Mouse (Mus musculus) brain, embryonic 18.5 days (tissue): ENCODE data around the gene 4931406P16Rik.
A peak's percentile ranks its signal among the peaks of the same experiment; 100 is the strongest.

Experiments used
- DNase-seq: peaks from one replicate; pipeline ENCODE4 v3.0.0-alpha.2; 2012; ENCODE audit warnings: low read depth, low spot score

4931406P16Rik gene

DNA sequence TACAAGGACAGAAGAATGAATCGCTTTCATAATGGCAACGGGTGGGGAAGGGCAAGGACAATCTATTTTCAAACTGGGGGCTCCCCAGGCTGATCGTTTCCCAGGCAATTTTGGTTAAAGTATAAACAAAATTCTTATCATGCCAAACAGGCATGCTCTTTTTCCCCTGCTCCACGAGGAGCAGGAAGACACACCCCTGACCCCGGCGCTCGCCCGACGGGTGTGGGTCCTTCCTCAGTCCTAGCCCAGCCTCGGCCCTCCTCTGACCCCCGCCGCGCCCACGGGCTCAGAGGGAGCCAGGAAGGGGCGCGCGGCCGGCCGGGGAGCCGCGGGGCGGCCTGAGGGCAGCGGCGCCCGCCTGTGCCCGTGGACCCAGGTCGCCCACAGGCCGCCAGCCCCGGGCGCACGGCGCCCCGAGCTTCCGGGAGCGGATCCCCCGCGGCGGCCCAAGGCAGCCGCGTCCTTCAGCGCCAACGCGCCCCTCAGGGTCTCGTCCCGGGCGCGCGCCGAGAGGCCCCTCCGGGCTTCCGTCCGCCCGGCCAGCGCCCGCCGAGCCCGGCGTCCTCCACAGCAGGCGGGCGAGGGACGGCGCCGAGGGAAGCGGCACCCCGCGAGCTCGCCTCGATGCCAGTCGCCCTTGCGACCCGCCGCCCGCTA is 437 bp downstream of the 4931406P16Rik start:
- no peak for DNase-seq

GRCm38 (mm10) chr7:34309186-34309764 is 4.1 kb downstream of the 4931406P16Rik start:
- DNase-seq = no peak

DNA sequence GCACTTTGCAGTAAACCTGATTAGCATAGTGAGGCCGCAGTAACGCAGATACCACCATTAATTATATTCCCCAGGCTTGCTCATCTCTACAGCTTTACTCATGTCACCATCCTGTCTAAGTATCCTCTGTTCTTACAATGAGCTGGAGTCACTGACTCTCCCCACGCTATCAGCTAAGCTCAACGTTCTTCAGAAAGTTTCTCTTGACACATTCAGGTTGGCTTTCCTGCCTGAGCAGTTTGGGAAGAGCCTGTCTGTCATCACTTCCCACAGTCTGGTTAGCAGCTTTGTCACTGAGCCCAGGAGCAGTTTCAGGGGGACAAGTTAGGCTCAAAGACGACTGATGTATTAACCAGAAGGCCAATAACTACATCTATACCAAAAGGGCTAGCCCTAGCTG is 4.8 kb downstream of the 4931406P16Rik start:
- DNase-seq = no peak

DNA sequence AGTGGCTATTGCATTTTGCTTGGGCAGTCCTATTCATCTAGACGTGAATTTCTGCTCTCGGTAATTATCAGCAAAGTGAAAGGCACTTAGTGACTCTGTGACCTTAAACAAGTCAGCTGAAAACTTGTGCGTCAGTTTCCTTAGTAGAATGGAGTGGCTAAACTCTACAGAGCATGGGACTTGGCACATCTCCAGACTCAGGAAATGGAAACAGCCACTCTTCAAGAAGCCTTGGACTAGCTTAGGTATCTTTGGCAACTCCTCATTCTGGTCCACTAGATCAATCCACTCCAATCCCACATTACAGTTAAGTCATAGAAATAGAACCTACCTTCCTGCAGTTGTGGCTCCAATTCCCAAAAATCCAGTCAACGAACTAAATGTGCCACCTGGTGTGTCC is 7.9 kb downstream of the 4931406P16Rik start:
- no peak for DNase-seq

DNA sequence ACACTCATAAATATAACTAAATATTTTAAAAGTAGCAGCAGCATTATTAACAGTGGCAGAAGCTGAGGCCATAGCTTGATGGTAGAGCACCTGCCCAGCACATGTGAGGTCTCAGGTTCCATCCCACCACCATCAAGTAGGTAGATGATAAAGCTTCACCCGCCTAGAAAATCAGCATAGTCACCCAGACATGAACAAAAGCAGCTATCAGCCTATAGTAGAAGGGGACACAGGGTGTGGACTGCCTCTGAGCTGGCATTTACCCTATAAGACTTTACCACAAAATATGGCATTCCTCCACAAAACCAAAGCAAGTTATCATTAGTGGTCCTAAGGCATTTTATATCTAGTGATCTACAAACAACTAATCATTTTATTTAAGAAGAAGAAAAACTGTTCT is 10.7 kb downstream of the 4931406P16Rik start:
- no peak for DNase-seq

DNA sequence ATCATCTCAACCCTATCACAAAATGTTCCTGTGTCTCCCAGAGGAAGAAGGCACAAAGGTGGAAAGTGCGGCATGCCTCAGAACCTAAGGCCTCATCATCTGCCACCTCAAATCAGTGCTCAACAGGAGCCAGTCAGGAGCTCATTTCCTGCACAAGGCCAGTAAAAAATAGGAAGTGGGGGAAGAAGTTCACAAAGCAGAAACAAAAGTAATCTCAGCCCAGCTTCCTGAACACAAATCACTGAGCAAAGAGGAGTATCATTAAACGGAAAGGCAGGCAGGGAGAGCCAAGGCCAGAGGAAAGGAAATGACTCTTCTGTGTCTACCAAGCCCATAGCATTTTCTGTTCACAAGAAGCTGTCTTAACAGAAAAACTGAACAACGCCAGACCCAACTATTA is 11.4 kb downstream of the 4931406P16Rik start:
- DNase-seq = no peak

- DNase-seq = no peak
Measured at GRCm38 (mm10) chr7:34298818-34299217, 14.5 kb downstream of the 4931406P16Rik start.

DNA sequence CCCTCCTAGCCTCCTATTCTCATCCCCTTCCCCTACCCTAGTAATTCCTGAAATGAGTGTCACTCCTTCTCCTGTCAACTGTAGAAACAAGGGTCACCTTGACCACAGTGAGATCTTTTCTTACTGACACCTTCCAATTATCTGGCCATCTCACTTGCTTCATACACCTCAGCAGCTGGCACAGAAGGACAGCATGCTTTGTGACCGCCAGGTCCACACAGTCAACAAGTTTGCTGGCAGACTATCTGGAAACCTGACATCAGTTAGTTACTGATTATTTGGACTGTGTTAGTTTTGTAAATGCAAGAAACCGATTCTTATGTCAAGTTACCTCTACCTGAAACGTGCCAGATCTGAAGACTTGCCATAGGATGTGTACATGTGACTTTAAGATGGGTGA is 17.2 kb downstream of the 4931406P16Rik start:
- DNase-seq = no peak

DNA sequence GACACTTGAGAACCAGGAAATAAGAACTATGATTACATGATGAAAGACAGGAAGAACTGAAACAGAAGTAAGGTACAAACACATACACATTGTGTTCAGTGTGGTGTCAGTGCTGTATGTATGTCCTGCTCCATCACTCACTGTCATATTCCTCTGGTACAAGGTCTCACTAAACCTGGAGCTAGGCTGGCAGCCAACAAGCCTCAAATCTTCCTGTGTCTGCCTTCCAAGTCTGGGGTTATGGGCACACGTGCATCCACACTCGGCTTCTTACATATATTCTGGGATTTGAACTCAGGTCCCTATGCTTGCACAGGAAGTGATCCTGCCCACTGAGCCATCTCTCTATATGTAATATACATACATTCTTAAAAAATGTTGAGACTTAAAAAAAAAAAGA is 20.7 kb downstream of the 4931406P16Rik start:
- no peak for DNase-seq

DNA sequence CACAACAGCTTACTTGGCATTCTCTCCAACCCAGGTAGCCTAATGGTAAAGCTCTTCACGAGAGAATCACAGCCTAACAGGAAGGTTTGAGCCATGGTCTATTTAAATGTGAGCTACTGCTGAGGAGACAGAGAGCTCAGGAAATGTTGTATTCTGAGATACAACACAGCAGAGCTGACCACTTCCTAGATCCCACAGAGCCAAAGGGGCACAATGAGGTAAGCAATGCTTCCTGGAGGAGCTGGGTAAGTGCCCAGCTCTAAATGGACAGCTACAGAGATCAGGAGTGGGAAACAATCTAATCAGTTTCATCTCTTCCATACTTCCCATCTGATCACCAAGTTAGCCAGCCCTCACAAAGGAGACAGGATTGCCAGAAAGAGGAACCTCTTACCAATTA is 22.1 kb downstream of the 4931406P16Rik start:
- DNase-seq = no peak

- no peak for DNase-seq
Measured at GRCm38 (mm10) chr7:34290450-34291151, 22.8 kb downstream of the 4931406P16Rik start.

DNA sequence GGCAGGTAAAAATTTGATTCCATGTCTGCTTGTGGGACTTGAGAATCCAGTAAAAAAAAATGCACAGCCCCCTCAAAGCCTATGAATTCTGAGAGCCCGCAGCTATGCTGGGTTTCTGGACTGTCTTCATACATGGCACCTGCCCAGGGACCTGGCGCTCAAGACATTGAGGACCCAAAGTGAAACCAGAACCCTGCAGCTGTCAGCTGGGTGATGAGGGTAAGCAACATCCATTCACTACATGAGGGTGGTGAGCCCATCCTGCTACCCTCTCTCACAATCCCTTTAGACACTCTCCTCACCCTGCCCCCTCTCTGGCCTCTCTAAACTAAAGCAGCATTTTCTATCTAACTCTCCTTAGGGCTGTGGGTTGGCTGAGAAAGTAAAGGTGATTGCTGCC is 35.7 kb downstream of the 4931406P16Rik start:
- DNase-seq = no peak

DNA sequence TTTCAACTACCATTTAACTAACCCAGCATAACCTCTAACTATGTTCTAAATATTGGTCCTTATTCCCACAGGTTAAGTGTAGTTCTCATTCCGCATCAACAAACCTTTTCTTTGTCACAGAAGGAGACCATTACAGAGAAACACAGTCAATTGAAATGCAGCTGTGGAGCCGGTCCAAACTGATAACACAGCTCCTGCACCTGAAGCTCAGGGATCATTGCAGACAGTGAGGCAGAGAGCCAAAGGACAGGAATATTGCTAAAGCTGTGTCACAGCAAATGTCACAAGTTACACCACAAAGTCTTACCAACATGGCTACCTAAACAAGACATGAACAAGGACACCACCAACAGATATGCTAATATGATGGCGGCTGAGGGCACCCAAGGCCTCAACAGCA is 37.3 kb downstream of the 4931406P16Rik start:
- no peak for DNase-seq

- no peak for DNase-seq
Measured at GRCm38 (mm10) chr7:34272465-34272864, 40.9 kb downstream of the 4931406P16Rik start.

DNA sequence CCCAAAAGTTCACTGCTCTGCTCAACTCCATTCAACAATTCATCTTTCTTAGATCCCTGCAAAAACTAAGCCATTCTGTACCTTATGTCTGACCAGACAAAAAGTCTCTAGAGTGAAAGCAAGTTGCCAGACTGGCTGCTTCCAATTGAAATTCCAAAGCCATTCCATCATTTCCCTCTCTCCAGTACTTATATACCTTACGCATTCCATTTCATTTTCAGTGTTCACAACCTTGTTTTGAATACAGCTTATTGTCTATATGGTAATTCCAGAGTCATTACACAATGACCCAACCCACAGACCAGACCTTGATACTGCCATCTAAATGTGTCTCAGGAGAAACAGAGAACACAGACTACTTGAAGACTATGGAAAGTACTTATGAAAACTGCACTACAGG is 44.9 kb downstream of the 4931406P16Rik start:
- DNase-seq = no peak

- no peak for DNase-seq
Measured at GRCm38 (mm10) chr7:34266421-34266820, 46.9 kb downstream of the 4931406P16Rik start.

- DNase-seq = peak; percentile 10
Measured at GRCm38 (mm10) chr7:34265876-34266346, 47.4 kb downstream of the 4931406P16Rik start.

DNA sequence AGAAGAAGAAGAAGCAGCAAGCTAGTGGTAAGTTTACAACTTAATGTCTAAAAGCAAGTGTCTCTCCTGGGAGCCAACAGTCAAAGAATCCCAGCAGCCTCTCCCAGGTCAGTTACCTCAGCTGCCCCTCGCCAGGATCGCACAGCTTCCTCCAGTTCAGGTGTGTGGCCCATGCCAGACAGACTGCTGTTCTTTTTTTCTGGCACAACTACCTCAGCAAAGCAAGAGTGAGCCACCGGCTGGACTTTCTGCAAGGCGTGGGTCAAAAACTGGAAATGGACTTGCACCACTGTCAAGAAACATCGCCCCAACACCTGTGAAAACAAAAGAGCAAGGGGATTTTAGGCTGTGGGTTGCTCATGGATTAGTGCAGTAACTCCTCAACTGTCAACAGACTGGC is 49.9 kb downstream of the 4931406P16Rik start:
- DNase-seq = no peak

DNA sequence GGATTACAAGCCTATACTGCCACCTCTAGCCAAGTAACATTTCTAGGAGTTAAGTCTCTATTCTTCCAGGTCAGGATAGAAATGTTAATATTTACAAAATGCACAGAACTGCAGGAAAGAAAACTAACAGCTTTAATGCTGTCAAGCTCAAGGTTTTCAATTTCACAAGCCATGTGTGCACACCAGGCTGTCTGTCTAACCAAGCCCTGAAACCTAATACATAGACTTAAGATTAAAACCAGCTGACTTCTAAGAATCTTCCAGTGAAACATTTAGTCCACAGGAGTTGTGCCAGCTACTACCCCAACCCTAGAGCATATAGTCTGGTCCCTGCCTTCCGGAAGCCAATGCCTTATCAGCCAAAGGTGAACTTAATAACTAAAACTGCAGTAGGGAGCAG is 54.9 kb downstream of the 4931406P16Rik start:
- DNase-seq = no peak

GRCm38 (mm10) chr7:34257279-34257678 is 56.1 kb downstream of the 4931406P16Rik start:
- no peak for DNase-seq

DNA sequence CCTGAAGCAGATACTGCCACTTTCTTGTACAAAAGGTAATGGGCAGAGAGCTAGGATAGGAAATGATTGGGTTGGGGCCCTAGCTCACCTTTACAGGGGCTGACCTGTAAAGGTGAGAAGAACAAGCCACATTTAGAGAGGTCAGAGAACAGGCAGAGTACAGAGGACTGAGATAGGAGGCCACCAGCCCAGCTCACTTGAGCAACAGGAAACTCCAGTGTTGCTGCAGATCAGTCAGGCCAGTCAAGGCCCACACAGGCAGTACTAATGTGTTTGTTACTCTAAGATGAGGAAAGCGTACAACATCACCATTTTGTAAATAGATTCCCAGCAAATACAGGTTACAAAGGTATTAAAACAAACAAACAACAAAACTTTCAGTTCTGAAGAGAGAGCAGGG is 57.4 kb downstream of the 4931406P16Rik start:
- DNase-seq = no peak

DNA sequence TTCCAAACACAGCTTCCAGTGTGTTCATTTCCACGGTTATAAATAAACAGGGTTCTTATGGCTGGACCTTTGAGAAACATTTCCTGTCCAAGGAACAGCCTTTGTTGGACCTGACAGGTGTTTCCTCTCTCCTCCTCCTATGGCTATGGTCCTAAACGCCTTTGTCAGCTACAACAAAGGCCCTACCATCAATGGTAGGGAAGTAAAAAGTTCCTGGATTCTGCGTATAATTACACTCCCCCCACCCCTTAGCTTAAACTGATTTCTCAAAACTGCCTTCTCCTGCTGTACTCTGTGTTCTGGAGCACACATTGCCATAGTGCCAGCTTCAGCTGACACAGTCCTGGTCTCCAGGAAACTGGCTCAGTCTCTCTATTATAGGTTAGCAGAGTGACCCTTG is 58.2 kb downstream of the 4931406P16Rik start:
- no peak for DNase-seq

- no peak for DNase-seq
Measured at GRCm38 (mm10) chr7:34252030-34252429, 61.3 kb downstream of the 4931406P16Rik start.
